Mouse (Mus musculus): ENCODE measurements around the gene Hand1.
"Not testable (repeated sequence)": the region's sequence is repeated elsewhere in the genome, so short reads cannot be mapped to it uniquely, and the experiment has no call there.

The Hand1 gene

GRCm38 (mm10) chr11:57832552-57833201 is at the start of gene Hand1:
Gene Hand1, minus strand, starts transcription at chr11:57832818.
- ATAC-seq (ENCODE audit: insufficient number of reproducible peaks, low FRiP score, low TSS enrichment): no peak

GRCm38 (mm10) chr11:57876157-57876556 is 43.5 kb upstream of the Hand1 start:
- ATAC-seq (ENCODE audit: insufficient number of reproducible peaks, low FRiP score, low TSS enrichment): no peak

GRCm38 (mm10) chr11:57873014-57873413 is 40.4 kb upstream of the Hand1 start:
- no peak for ATAC-seq (ENCODE audit: insufficient number of reproducible peaks, low FRiP score, low TSS enrichment)

- ATAC-seq (ENCODE audit: insufficient number of reproducible peaks, low FRiP score, low TSS enrichment): no peak
These were observed 36.3 kb upstream of the Hand1 start for GRCm38 (mm10) chr11:57868753-57869460.

GRCm38 (mm10) chr11:57866466-57866865 is 33.8 kb upstream of the Hand1 start:
- no peak for ATAC-seq (ENCODE audit: insufficient number of reproducible peaks, low FRiP score, low TSS enrichment)

GRCm38 (mm10) chr11:57864577-57864976 is 32.0 kb upstream of the Hand1 start:
- no peak for ATAC-seq (ENCODE audit: insufficient number of reproducible peaks, low FRiP score, low TSS enrichment)

GRCm38 (mm10) chr11:57862088-57862487 is 29.5 kb upstream of the Hand1 start:
- no peak for ATAC-seq (ENCODE audit: insufficient number of reproducible peaks, low FRiP score, low TSS enrichment)

- ATAC-seq (ENCODE audit: insufficient number of reproducible peaks, low FRiP score, low TSS enrichment): no peak
These were observed 25.1 kb upstream of the Hand1 start for GRCm38 (mm10) chr11:57857709-57858108.

- ATAC-seq (ENCODE audit: insufficient number of reproducible peaks, low FRiP score, low TSS enrichment): no peak
These were observed 21.0 kb upstream of the Hand1 start for GRCm38 (mm10) chr11:57853571-57853970.

GRCm38 (mm10) chr11:57850931-57851330 is 18.3 kb upstream of the Hand1 start:
- no peak for ATAC-seq (ENCODE audit: insufficient number of reproducible peaks, low FRiP score, low TSS enrichment)

GRCm38 (mm10) chr11:57850298-57850697 is 17.7 kb upstream of the Hand1 start:
- no peak for ATAC-seq (ENCODE audit: insufficient number of reproducible peaks, low FRiP score, low TSS enrichment)

GRCm38 (mm10) chr11:57847396-57847795 is 14.8 kb upstream of the Hand1 start:
- ATAC-seq (ENCODE audit: insufficient number of reproducible peaks, low FRiP score, low TSS enrichment): no peak

- not testable (repeated sequence) for ATAC-seq (ENCODE audit: insufficient number of reproducible peaks, low FRiP score, low TSS enrichment)
These were observed 14.1 kb upstream of the Hand1 start for GRCm38 (mm10) chr11:57846421-57847363.

GRCm38 (mm10) chr11:57841391-57841790 is 8.8 kb upstream of the Hand1 start:
- no peak for ATAC-seq (ENCODE audit: insufficient number of reproducible peaks, low FRiP score, low TSS enrichment)

GRCm38 (mm10) chr11:57840986-57841385 is 8.4 kb upstream of the Hand1 start:
- no peak for ATAC-seq (ENCODE audit: insufficient number of reproducible peaks, low FRiP score, low TSS enrichment)

GRCm38 (mm10) chr11:57837861-57838680 is 5.5 kb upstream of the Hand1 start:
- ATAC-seq (ENCODE audit: insufficient number of reproducible peaks, low FRiP score, low TSS enrichment): no peak

GRCm38 (mm10) chr11:57836872-57837680 is 4.5 kb upstream of the Hand1 start:
- no peak for ATAC-seq (ENCODE audit: insufficient number of reproducible peaks, low FRiP score, low TSS enrichment)

GRCm38 (mm10) chr11:57836401-57836800 is 3.8 kb upstream of the Hand1 start:
- no peak for ATAC-seq (ENCODE audit: insufficient number of reproducible peaks, low FRiP score, low TSS enrichment)

GRCm38 (mm10) chr11:57835931-57836330 is 3.3 kb upstream of the Hand1 start:
- no peak for ATAC-seq (ENCODE audit: insufficient number of reproducible peaks, low FRiP score, low TSS enrichment)
